Mouse (Mus musculus) embryo, embryonic 11.5 days (tissue): Measurements from ENCODE around the gene Olfr1315-ps1.

Experiments used
- DNase-seq: peaks from one replicate; pipeline ENCODE4 v3.0.0-alpha.2; 2012; ENCODE audit warnings: low read depth, low spot score

Olfr1315-ps1 gene

DNA sequence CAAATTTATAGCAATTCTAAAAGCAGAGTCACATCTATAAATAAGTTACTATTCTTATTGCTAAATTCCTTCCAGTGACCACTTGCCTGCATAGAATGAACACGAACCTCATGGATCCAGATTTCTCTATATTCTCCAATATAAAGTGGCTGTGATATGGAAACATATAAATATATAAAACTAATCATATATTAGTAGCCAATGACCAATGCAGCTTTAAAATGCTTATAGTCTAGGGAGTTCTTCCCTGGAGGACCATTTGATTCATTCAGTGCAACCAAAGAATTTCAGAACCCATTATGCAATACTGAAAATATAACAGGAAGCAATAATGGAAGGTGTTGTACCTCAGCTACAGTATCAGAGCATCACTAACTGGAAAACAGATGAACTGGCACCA, at the start of gene Olfr1315-ps1:
Gene Olfr1315-ps1 (minus strand): TSS at position 101 of the 400 bp plus-strand sequence.
- DNase-seq = no peak

DNA sequence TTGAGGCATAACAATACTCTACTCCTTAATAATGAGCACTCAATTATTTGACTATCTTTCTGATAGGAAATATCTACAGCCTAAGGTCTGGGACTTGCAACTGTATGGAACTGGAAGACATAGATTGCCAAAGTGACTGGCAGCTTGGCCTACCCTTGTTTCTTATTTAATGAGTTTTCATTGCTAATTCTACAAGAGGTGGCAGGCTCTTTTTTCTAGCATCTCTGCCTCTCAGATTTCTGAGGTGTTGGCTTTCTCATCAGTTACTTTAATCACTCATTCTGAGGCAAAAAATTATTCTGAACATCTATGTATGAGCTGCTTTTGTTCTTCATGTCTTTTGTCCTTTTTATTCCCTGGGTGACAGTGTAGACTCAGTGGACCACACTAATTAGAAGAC, 38.7 kb upstream of the Olfr1315-ps1 start, which contains the start of gene Olfr1318:
Gene Olfr1318 (plus strand): TSS at position 301 of the 400 bp plus-strand sequence.
- DNase-seq = no peak

DNA sequence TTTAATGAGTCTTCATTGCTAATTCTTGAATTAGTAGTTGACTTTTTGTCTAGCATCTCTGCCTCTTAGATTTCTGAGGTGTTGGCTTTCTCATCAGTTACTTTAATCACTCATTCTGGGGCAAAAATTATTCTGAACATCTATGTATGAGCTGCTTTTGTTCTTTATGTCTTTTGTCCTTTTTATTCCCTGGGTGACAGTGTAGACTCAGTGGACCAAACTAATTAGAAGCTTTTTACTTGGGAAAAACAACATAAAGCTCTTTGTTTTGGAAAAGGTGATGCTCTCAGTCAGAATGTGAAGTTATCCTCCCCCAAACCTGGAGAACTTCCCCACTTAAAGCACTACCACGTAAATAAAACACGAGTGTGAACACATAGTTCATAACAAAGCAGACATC, 24.8 kb upstream of the Olfr1315-ps1 start, which contains the start of gene Olfr1317:
Gene Olfr1317 (plus strand): TSS at position 301 of the 400 bp plus-strand sequence.
- DNase-seq = no peak

DNA sequence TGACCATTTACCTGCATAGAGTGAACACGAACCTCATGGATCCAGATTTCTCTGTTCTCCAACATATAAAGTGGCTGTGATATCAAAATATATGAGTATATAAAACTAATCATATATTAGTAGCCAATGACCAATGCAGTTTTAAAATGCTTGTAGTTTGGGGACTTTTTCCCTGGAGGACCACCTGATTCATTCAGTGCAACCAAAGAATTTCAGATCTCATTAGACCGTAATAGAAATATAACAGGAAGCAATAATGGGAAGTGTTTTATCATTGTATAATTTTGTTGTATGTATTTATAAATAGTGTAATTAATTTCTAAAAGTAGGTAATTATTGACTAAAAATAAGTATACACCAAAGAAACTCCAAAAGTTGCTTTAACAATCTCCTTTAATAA, 19.6 kb upstream of the Olfr1315-ps1 start, which contains the start of gene Olfr1316:
Gene Olfr1316 (minus strand): TSS at position 101 of the 400 bp plus-strand sequence.
- DNase-seq = no peak

DNA sequence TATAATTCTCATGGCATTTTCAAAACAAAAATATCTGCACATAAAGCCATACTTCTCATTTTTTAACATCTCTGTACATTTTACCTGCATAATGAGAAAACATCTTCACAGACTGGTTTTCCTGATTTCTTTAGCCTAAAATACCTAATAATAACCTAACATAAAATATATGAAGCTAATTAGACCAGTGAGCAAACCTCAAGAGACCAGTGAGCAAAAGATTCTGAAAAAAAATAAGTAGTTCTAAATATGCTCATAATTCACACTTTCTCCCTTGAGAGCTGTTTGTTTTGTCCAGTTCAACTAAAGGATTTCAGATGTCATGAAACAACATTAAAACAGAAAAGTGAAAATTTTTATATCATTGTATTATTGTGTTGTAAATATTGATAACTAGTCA, 18.6 kb downstream of the Olfr1315-ps1 start, which contains the start of gene Olfr1314:
Gene Olfr1314 (minus strand): TSS at position 101 of the 400 bp plus-strand sequence.
- DNase-seq = no peak

DNA sequence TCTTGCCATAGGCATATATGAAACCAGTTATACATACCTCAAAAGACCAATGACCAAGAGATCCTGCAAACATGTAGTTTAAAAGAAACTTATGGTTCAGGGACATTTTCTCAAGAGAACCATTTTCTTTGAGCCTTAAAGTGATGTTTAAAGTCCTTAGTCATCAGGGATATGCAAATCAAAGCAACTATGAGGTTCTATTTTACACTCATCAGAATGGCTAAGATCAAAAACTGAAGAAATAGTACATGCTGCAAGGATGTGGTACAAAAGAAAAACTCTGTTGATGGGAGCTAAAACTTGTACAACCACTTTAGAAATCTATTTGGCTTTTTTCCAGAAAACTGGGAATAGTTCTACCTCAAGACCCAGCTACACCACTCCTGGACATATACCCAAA, 37.5 kb downstream of the Olfr1315-ps1 start, which contains the start of gene Olfr1313:
Gene Olfr1313 (minus strand): TSS at position 101 of the 400 bp plus-strand sequence.
- DNase-seq = no peak
